Mouse (Mus musculus): Measurements from ENCODE around the gene Six6.

DNA sequence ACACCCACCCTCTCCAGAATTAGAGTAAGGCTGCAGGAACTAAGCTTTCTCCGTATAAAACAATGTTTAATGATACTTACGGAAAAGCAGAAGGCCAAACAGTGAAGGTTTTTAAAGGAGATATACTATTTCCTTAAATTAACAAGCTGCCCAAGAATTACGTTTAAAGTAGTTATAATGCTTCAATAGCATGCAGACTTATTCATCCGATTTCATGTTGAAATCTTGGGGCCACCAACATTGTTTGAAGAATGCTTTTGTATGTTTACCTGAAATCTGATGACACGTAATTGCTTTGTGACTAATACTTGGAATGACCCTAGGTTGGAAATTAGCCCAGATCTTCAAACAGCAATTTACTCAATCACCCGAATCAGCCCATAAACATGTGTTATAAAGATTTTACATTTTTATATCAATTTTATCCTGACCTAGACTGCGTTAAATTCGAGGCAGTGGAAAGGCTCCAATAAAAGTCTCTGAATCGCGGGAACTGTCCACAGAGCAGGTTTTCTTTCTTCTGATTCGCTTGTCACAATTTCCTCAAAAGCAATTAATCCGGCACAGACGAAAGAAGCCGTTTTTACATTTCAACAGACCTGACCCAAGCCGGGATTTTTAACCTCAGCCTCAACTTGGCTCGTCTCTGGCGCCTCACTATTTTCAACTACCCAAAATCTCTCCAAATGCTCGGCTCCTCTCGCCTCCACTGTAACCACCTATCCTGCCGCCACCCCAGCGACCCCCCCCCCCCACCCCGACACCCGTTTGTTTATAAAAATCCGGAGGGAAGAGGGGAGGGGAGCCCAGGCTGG, 4.9 kb downstream of the Six6 start:
- no peak for TF ChIP-seq MAX (IDR thresholded peaks at IDR 0.05; ENCODE audit: low read depth)
- TF ChIP-seq POLR2A (IDR thresholded peaks at IDR 0.05; ENCODE audit: insufficient read length, low read depth), result no peak
- TF ChIP-seq CEBPB (IDR thresholded peaks at IDR 0.05; ENCODE audit: insufficient read depth, poor library complexity, severe bottlenecking), result no peak
- TF ChIP-seq MYOG (IDR thresholded peaks at IDR 0.05; ENCODE audit: control insufficient read depth in 1 of 3, insufficient read depth in 1 of 3, insufficient read length in 2 of 3, low read depth in 2 of 3), result no peak
- no peak for TF ChIP-seq TCF12 (IDR thresholded peaks at IDR 0.05; ENCODE audit: insufficient read depth, poor library complexity, severe bottlenecking)
- no peak for TF ChIP-seq USF1 (IDR thresholded peaks at IDR 0.05; ENCODE audit: low read depth)

Measured in myocyte (in vitro differentiated cells).